Mouse (Mus musculus) kidney, adult 9 months (tissue): ENCODE measurements around the gene Olfr1513.
A peak's percentile ranks its signal among the peaks of the same experiment; 100 is the strongest.
"Not testable (repeated sequence)": the region's sequence is repeated elsewhere in the genome, so short reads cannot be mapped to it uniquely, and the experiment has no call there.

Source experiments
- DNase-seq: peaks from one replicate; pipeline ENCODE4 v3.0.0; 2022

Gene Olfr1513

GRCm38 (mm10) chr14:52356308-52356707 lies at the start of gene Olfr1513:
Gene Olfr1513, minus strand, starts transcription at chr14:52356408.
- no peak for DNase-seq

DNA sequence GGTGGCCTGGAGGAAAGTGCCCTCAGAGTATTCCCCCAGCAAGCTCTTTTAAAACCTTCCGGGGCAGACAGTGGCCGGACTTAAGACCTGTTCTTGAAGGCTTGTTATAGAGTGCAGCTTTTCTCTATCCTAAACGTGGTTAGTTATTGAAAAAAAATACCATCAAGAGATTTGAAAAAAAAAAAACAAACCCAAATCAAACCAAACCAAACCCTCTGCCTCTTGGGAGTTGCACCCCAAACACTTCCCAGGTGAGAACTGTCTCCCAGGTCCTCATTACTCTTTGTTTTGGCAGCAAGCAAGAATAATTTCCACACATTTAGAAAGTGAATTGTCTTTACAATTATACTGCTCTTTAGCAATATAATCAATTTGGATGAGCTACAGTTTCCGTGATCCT lies 41.1 kb upstream of the Olfr1513 start, which contains the start of gene Olfr1511:
Gene Olfr1511 (minus strand): TSS at position 101 of the 400 bp plus-strand sequence.
- DNase-seq, result no peak

DNA sequence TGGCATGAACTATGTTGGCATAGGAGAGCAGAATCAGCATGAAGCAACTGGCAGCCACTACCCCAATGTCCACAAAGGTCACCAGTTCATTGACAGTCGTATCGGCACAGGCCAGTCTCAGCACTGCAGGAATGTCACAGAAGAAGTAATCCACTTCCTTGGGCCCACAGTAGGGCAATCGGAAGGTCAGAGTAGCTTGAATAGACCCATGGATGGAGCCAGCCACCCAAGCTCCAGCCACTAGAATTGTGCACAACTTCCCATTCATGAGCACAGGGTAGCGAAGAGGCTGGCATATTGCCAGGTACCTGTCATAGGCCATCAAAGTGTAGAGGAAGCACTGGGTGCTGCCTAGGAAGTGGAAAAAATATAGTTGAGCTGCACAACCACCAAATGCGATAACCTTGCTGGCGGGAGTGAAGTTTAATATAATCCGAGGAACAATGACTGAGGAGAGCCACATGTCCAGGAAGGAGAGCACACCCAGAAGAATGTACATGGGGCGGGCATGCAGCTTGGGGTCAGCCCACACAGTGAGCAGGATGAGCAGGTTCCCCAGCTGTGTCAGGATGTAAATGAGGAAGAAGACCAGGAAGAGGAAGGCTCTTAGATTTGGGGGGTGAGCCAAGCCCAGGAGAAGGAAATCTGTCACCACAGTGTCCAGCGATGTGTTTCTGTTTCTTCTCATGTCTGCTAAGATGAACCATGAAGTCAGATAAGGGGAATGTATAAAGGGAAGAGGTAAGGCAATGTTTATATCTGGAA lies 34.1 kb upstream of the Olfr1513 start:
- DNase-seq, result not testable (repeated sequence)

GRCm38 (mm10) chr14:52379068-52379467 lies 22.9 kb upstream of the Olfr1513 start, which contains the start of gene Olfr1512:
Gene Olfr1512, minus strand, starts transcription at chr14:52379168.
- no peak for DNase-seq

DNA sequence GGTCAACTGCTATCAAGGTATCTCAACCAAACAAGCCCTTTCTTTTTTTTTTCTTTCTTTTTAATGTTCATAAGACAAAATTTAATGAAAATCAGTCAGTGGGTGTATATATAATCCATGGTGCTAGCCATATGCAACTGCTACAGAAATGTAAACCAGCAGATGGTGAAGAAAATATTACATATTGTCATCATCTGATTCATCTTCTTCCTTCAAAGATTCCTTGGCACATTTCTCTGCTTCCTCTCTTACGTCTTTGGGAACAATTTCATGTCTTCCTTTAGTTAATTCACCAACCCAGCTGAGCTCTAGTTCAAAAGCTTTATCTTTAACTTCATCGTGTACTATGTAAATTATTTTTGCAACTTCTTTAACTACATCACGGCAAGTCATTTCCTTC lies 12.5 kb upstream of the Olfr1513 start:
- no peak for DNase-seq

GRCm38 (mm10) chr14:52339512-52339852 lies 16.7 kb downstream of the Olfr1513 start:
- DNase-seq, result no peak

- DNase-seq, result peak; percentile 79
Measured at GRCm38 (mm10) chr14:52338751-52339511, 17.3 kb downstream of the Olfr1513 start.

- DNase-seq, result no peak
Measured at GRCm38 (mm10) chr14:52332171-52332570, 24.0 kb downstream of the Olfr1513 start.

GRCm38 (mm10) chr14:52331069-52331750 lies 25.0 kb downstream of the Olfr1513 start:
- no peak for DNase-seq

DNA sequence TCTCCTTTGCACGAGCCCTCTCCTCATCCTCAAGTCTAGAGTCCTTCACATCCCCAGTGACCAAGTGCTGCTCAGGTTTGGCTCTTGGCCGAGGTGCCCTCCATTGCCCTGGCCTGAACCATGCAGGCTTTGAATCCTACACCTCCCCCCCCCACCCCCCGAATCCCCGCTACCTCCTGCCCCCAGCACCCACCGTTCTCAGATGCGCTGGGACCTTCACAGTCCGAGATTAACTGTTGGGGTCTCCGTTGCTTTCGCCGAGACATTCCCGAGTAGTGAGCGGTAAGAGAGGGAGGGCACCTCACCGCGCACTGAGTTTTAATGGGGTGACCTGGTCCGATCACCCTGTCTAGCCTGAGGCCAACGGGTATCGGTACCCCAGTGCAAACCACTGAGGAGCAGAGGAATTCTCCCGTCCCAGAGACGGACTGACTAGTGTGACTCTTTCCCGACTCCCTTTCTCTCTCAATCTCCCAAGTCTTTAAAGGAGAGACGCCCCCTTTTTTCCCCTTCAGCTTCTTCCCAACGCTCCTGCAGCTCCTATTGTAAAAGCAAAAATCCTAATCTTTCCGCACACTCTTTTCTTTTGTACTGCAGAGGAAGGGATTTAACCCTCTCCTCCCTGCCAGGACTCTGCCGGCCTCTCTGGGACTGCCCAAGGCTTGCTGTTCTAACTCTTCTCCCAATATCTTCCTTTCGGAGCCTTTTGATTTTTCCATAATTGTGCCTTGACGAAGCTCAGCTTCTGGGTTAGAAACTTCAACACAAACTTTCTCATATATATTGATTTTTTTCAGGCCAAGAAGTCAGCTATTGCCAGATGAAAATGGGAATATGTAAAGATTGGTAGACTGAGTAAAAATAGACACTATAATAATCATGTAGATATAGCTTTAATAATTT lies 28.0 kb downstream of the Olfr1513 start, which contains the start of gene Sall2:
Gene Sall2 (minus strand): TSS at position 853 of the 903 bp plus-strand sequence.
- no peak for DNase-seq

DNA sequence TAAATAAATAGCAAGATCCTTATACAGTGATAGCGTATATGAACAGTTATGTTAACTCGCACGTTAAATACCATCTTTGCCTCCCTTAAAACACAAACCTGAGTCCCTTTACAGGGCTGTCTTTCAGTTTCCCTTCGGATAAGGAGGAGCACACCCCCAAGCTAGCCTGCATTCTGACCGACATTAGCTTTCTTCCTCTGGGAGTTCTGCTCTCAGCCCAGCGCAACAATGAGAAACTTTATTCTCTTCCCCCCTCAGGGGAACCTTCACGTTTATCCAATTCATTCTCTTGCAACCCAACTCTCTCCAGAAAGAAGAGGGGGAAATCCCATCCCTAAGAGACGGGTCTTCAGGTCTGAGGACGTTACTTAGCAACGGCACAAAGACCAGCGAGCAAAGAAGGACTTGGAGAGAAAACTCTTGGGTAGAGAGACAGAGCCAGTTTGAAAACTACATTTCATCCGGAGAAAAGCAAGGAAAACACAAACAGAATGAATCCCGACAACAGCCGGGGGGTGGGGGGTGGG lies 28.8 kb downstream of the Olfr1513 start:
- no peak for DNase-seq

DNA sequence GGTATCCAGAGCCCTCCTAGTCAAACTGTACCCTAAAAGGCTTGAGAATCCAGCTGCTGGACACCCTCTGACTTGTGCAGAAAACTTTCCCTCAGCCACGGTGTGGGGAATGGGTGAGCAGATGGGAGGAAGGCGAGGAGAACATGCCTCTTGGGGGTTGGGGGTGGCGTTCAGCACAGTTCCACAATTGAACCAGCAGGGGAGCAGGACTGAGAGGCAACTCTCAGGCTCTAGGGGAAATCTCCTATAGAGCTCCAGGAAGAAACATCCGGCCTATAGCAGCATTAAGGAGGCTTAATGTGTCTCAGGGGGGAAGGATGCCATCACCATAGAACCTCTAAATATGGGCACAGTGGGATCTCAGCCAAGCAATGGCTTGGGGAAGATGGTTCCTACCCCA lies 30.3 kb downstream of the Olfr1513 start:
- no peak for DNase-seq

DNA sequence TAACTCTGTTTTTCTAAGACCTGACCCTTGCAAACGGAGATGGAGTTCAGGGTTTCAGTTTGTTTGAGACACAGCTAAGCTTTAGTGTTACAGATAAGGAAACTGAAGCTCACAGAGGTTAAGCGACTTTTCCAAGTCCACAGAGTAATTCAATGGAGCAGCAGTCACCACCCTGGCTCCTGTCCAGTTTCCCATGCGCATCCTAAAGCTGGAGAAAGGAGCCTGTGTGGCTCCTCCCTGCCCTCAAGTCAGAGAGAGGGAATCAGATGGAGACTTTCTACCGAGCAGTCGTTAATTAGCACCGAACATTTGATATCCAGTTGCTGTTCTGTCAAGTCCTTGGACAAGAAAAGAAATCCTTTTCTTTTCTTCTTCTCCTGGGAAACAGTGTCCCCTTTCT lies 36.8 kb downstream of the Olfr1513 start:
- DNase-seq, result no peak

DNA sequence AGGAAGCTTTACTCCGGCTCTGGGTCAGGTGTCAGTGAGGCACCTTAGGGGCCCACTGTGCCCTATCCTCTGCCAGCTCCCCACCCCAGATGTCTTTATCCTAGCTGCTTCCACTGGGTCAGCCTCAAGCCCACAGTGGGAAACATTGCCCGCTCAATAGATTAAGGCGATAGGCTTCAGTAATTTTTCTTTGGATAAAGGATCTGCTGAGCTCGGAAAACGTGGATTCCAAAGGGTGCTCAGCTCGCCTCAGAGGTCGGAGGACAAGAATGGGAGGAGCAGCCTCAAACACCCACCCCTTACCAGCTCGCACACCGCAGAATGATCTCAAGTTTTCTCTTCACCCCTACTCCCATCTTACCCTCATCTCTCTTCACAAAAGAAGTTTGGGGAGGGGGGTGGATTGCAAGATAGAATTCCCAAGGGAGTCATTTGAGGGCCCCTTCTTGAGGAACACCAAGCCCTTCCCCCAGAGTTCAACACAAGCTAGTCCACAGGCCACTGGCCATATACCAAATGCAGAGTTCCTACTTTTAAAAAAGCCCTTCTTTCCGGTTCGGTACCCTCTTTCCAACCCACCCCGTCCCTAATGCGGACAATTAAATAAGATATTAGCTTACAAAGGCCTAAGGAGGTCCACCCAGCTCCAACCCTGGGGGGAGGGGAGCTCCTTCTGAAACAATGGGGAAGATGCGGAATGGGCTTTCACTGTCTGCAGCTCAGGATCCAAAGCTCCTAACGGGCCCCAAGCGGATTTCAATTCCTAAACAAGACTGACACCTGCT lies 39.6 kb downstream of the Olfr1513 start:
- peak; percentile 81 for DNase-seq

- peak; percentile 67 for DNase-seq
Measured at GRCm38 (mm10) chr14:52315792-52316440, 40.3 kb downstream of the Olfr1513 start.

DNA sequence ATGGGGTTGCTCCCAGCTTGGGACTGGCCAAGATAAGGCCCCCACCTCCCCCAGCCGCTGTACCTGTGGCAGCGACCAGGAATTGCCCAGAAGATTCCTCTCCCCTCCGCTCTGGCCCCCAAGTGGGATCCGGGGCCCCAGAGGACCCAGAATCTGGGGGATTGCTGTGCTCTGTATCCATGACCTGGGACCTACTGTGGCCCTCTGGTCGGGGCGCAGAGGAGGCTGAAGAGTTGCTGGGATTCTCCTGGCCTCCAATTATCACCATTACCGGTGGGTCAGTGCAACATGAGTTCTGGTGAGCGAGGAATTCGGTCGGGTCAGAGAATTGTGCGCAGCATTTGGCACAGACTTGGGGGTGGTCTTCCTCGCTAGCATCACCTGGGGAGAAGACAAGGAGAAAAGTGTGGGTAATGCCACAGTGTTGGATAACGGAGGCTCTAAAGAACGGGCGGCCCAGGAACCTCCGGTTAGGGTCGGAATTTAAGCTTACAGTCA lies 40.9 kb downstream of the Olfr1513 start:
- no peak for DNase-seq

GRCm38 (mm10) chr14:52314808-52315150 lies 41.4 kb downstream of the Olfr1513 start:
- DNase-seq, result no peak

DNA sequence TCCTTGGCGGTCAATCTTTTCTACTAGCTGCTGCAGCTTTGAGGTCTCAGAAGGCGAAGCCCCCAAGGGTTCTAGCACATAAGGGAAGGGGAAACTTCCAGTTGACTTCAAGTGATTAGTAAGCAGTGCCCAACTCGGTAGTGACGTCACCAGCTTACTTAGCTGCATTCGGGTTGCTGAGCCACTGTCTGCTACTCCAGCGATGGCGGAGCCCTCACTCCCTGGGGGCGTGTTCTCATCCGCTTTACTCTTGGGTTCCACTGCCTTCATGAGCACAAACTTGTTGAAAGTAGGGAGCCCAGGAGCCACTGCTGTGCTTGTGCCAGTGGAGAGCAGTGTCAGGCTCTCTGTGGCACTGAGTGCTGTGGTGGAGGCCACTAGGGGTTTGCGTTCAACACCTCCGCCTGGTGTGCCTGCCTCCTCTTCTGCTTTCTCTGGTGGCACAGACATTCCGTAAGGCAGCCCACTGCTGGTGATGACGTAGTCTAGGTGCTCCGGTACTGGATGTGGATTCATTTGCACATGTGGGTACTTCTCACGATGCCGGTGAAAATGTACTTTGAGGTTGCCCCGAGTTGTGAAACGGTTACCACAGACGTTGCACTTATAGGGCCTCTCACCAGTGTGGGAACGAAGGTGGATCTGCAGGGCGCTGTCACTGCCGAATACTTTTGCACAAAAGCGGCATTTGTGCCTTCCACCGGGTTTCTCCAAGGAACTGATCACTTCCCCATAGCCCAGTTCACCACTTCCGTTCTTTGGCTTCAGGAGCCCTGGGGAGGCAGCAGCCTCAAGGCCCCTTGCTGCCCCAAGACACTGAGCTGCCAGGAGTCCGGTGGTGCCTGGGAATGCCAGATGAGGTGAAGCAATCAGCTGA lies 42.0 kb downstream of the Olfr1513 start:
- DNase-seq, result no peak

DNA sequence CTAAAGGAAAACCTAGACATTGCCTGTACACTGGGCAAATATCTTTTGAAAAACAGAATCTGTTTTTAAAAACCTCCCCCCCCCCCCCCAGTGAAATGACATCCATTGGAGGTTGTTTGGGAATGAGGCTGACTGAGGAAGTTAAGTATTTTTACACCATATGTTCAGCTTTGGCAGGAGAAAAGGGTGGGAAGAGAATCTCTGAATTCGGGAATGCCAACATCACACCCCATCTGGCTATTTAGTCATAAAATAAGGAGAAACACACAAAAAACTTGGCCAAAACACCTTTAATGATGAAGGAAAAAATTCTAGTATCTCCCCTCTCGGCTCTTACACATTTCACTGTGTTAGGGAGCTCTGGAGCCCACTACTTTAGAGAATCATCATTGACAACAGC lies 45.3 kb downstream of the Olfr1513 start:
- no peak for DNase-seq

- not testable (repeated sequence) for DNase-seq
Measured at GRCm38 (mm10) chr14:52310343-52310742, 45.9 kb downstream of the Olfr1513 start.
